Mouse (Mus musculus): Measurements from ENCODE around the gene Arl10.

GRCm38 (mm10) chr13:54569282-54569681 is 5.5 kb upstream of the Arl10 start:
- TF ChIP-seq CTCF (IDR thresholded peaks at IDR 0.05; ENCODE audit: control insufficient read depth, insufficient read depth, low read length) (no peak), POLR2A (IDR thresholded peaks at IDR 0.05; ENCODE audit: borderline replicate concordance, control insufficient read depth, low read depth, low read length) (no peak)

Measured in bone marrow, adult 2 months (tissue).